Mouse (Mus musculus): Measurements from ENCODE around the gene Ptprf.

Ptprf gene

GRCm38 (mm10) chr4:118205906-118206305 is 85.3 kb downstream of the Ptprf start:
- DNase-seq, result no peak

GRCm38 (mm10) chr4:118199093-118199492 is 92.1 kb downstream of the Ptprf start:
- no peak for DNase-seq

GRCm38 (mm10) chr4:118198606-118199005 is 92.6 kb downstream of the Ptprf start:
- DNase-seq, result no peak

- DNase-seq, result no peak
Measured at GRCm38 (mm10) chr4:118196185-118196584, 95.0 kb downstream of the Ptprf start.

- no peak for DNase-seq
Measured at GRCm38 (mm10) chr4:118180301-118181080, 110.7 kb downstream of the Ptprf start.

GRCm38 (mm10) chr4:118179467-118180300 is 111.5 kb downstream of the Ptprf start, which contains the start of gene Kdm4a:
TSS of gene Kdm4a (minus strand) at chr4:118180043.
- DNase-seq, result peak; percentile 91

- DNase-seq, result no peak
Measured at GRCm38 (mm10) chr4:118178952-118179466, 112.2 kb downstream of the Ptprf start.

- DNase-seq, result no peak
Measured at GRCm38 (mm10) chr4:118172461-118172860, 118.7 kb downstream of the Ptprf start.

GRCm38 (mm10) chr4:118171006-118171405 is 120.2 kb downstream of the Ptprf start:
- DNase-seq, result no peak

- DNase-seq, result no peak
Measured at GRCm38 (mm10) chr4:118162123-118162522, 129.1 kb downstream of the Ptprf start.

Measured in right cerebral cortex, postnatal 25 days (tissue).